Mouse (Mus musculus): ENCODE measurements around the gene Olfr1415. TPM values are rescaled to one million over a fixed set of nuclear protein-coding genes. Genes with fewer than 3 reads are reported as not detected.
"Not testable (repeated sequence)": the region's sequence is repeated elsewhere in the genome, so short reads cannot be mapped to it uniquely, and the experiment has no call there.

Gene Olfr1415
- total RNA-seq (2021), result not detected in 2 replicates
- long read RNA-seq, result 0 reads

- DNase-seq, result no peak
Measured at GRCm38 (mm10) chr1:92496001-92496400, at the start of gene Olfr1415. Gene Olfr1415 (minus strand): TSS chr1:92496101.

- DNase-seq, result no peak
Measured at GRCm38 (mm10) chr1:92539071-92539470, 43.2 kb upstream of the Olfr1415 start.

- no peak for DNase-seq
Measured at GRCm38 (mm10) chr1:92536972-92537371, 41.1 kb upstream of the Olfr1415 start.

DNA sequence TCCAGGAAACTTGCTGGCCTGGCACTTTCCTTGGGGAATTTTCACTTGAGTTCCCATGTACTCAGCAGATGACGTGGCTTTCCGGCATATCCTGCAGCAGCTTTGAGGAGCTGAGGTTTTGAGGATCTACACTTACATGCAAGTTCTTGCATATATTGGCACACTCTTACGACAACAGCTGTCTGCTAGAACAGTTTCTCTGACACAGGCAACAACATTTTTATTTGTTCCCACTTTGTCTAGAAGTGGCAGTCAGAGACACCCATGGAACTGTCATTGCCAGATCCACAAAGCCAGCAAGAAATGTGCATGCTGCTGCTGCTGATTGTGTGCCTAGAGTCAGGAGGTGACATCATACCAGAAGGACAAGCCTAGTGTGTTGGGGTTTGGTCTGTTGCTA lies 27.9 kb upstream of the Olfr1415 start:
- DNase-seq, result no peak

DNA sequence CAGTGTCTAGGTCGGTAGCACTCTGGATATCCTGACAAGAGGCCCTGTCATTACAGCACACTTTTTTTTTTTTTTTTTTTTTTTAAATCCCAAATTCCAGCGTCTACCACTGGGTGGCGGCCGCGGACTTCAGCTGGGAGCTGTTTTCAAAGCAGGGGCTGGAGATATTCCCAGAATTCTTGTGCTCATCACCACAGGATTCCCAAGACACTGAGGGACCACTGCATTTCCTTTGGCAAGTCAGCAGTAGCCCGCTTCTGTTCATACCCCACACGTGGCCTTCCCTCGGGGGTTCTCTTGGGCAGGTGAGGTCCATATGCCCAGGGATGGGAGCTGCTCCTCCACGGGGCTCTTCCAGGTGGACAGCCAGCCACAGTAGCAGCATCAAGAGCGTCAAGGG lies 25.5 kb upstream of the Olfr1415 start:
- peak; percentile 52 for DNase-seq

DNA sequence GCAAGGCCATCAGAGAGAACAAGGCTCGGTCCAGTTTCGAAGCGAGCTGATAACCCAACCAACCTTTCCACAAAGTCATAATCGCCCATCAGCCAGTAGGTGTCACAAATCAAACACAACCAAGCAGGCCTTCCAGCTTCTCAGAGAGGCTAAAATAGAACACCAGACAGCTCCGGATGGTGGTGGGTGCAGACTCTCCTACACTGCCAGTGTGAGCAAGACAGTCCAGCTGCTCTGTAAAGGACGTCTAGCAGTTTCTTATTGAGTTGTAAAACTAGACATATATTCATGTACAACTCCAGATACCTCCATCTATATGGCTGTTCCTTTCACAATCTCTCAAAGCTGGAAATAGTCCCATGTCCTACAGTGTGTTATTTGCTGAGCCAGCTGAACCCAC lies 23.1 kb upstream of the Olfr1415 start:
- DNase-seq, result no peak

DNA sequence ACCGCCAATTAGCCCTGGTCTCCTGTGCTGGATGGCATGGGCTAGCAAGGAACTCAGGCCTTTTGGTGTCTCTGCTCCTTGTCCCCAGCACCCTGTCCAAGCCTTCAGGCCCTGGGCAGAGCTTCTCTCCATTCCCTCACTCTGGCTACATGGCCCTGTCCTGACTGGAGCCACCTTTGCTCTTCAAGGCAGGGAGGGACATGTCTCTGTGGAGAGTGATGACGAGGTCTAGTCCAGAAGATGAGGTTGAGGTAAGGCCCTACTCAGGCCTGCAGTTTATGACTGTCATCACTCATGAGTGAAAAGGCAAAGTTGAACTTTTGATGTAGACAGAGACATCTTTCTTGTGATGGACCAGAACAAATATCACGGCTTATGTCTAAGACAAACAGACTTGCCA lies 22.7 kb upstream of the Olfr1415 start, which contains the start of gene Olfr1414:
Gene Olfr1414 (minus strand): TSS at position 101 of the 400 bp plus-strand sequence.
- no peak for DNase-seq

GRCm38 (mm10) chr1:92515390-92515789 lies 19.5 kb upstream of the Olfr1415 start:
- DNase-seq, result no peak

- not testable (repeated sequence) for DNase-seq
Measured at GRCm38 (mm10) chr1:92511646-92512045, 15.7 kb upstream of the Olfr1415 start.

GRCm38 (mm10) chr1:92485013-92485412 lies 10.9 kb downstream of the Olfr1415 start, which contains the start of gene Olfr1416:
Gene Olfr1416 (minus strand): TSS chr1:92485113.
- DNase-seq, result no peak

GRCm38 (mm10) chr1:92474066-92474578 lies 21.8 kb downstream of the Olfr1415 start:
- DNase-seq, result no peak

- DNase-seq, result peak; percentile 96
Measured at GRCm38 (mm10) chr1:92473165-92474041, 22.5 kb downstream of the Olfr1415 start, which contains the start of gene Ndufa10. Gene Ndufa10 (minus strand): TSS chr1:92473860.

DNA sequence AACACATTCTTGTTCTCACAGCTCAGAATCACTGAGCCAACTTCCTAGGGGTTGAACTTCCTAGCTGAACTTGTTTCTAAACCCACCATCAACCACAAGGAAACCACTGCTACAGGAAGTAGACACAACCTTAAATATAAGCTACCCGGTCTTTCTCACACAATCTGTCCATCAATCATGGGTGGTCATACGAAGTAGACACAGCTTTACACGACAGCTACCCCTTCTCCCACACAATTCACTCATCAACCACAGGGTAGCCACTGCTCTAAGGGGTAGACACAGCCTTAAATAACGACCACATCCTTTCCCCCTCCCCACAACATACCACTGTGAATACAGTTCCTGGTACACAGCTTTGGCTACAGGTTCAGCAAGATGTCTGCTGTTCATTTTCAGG lies 27.0 kb downstream of the Olfr1415 start:
- DNase-seq, result no peak

GRCm38 (mm10) chr1:92458416-92458815 lies 37.5 kb downstream of the Olfr1415 start:
- DNase-seq, result no peak

DNA sequence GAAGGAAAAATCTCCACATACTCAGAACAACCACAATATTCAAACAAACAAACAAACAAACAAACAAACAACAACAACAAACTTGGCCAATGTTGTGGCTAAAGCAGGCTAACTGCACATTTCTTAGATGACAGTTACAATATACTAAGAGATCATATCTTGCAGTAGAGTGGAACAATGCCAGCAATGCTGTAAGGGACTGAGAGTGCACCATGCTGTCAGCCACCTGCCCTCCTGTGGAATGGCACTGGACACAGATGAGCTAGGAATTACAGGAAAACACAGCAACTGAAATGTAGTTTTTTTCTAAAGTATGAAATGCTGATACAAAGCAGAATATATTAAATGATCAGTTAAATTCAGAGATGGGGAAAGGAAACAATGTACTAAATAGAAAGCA lies 38.1 kb downstream of the Olfr1415 start:
- no peak for DNase-seq

DNA sequence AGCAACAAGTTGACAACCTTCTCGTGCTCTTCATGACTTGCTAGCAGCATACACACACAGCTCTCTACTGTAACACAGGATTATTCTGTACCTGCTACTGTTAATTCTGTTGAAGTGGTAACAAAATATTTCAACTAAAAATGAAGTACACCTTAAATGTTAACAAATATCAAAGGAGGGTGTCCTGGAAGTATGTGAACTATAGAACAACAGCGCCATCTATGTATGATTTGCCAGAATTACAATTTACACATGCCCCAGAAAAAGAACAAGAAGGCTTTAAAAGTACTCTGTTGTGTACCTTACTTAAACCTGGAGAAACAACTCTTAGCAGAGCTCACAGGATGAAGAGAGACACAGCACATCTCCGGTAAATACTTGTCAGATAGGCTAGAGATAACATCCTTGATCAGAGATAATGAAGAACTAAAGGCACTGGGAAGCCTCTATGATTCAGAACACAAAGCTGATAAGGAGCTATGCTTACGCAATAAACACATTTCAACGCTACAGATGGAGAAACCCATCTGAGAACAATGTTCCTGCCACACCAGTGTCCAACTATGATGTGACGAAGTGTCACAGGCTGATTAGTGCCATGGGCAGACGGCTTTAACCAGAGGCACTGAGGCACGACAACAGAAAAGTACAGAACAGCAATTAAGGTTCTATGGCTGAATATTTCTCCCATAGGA lies 42.0 kb downstream of the Olfr1415 start:
- DNase-seq, result no peak

DNA sequence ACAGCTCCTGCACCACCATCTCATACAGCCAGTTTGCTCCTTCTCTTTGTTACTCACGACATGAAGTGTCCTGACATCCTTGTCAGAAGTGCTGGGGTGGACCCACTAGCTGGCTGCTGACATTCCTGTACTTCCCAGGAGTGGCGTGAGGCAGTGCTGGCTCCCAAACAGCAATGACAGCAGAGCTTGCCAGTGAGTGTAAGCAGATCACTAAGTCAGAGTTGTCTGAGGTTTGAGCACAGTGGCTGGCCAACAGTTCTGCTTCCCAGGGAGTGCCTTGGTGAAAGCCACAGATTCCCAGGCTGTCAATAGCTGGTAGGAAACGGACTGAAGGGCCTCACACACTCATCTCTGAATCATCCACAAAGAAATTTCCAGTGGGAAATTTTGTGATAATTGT lies 47.6 kb downstream of the Olfr1415 start:
- DNase-seq, result no peak

DNA sequence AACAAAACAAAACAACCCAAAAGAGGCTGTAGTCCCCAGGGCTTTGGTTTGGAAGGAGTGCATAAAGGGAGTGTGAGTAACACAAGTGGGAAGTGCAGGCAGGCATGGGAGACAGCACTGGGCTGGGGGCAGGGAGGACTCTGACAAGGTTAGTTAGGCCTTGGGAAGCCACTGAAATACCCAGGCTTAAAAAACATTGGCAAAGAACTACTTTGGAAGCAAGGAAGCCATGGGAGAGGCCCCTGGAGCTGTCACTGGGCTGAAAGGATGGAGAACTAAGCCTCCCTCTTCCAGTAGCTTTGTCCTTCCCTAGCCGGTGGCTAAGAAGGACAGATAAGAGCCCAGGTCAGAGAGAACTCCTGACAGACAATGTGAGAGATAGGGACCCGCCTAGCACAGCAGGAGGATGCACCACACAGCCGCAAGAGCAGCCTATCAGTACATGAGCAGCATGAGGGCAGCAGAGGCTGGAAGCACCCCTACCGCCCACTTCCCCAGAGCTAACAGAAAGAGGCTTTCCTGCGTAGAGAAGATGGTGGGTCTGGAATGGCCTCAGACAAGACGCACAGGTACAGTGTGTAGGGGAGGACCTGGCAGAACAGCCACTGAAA lies 54.3 kb downstream of the Olfr1415 start:
- peak; percentile 64 for DNase-seq

DNA sequence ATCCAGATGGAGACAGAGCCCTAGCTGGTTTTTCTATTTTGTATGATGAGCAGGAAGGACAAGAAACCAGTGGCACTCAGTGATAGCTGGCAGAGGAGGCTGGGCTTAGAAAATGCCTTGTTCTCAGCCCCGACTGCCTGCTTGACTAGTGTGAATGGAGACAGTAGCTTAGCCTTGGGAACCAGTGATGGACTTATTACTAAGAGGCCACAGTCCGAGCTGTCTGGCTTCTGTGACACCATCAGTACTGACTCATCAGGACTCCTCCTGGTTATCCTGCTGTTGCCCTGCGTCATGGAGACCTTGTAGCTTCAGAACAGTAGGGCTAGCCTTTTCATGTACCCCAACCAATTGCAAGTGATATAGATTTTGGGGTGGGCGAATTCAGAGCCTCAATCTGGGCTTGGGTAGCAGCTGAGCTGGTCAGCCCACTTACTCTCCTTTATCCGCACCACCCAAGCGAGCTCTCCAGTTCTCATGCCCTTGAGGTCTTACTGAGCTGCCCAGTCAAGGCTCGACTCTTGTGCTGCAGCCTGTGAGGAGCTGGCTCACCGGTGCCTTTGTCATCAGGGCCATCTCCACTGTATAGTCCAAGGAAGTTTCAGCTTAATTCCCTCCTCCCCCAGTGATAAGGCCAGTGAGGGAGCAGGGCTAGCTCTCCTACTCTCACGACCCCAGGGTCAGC lies 55.7 kb downstream of the Olfr1415 start:
- peak; percentile 18 for DNase-seq
